Mouse (Mus musculus) adrenal gland, adult 18-20 months (tissue): ENCODE results near the gene Rgl2. TPM values are rescaled to one million over a fixed set of nuclear protein-coding genes. Genes with fewer than 3 reads are reported as not detected.

Source experiments
- DNase-seq, 2 experiments: peaks; one replicate each; pipeline ENCODE4 v3.0.0; 2021 to 2022; ENCODE audit warnings: low spot score in 2 of 2
- total RNA-seq, 2 experiments: library from RNA; stranded (reverse); gene quantifications; 1 replicate in 1 of 2; 2 replicates in 1 of 2; pipeline ENCODE4 v1.2.3; 2021

Gene Rgl2
- total RNA-seq, 2 experiments from 2014 or later: 42.8 to 46.3 TPM

DNA sequence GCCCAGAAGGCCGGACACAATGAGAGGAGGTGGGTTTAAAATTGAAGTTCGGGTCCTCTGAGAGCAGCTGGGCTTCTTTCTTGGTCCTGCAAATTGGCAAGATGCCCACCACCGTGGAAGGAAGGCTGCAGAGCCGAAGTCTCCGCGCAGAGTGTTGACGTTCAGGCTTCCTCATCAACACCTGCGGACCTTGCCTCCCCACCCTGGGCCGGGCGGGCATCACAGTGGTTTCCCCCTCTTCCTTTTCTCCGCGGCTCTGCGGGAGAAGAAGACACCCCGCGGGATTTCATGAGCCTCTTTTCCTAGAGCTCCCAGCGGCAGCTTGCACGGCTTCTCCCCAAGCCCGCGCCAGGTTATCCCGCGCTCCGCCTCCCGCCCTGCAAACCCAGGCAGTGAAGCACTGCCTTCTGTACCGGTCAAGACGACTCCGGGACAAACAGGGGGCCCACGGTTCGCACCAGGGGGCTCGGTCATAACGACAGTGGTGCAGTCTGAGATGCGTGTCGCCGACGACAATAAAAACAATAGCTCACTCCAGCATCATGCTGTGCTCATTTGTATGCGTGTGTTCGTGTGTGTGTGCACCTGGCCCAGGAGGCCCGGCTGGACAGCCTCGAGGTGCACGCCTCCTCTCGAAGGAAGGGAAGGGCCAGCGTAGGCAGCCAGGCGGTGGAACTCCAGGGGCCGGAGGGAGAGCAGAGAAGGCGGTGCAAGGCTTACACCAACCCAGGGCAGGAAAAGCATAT lies 20.8 kb upstream of the Rgl2 start:
- peak in 1 of 2 experiments; percentile 56 for DNase-seq

DNA sequence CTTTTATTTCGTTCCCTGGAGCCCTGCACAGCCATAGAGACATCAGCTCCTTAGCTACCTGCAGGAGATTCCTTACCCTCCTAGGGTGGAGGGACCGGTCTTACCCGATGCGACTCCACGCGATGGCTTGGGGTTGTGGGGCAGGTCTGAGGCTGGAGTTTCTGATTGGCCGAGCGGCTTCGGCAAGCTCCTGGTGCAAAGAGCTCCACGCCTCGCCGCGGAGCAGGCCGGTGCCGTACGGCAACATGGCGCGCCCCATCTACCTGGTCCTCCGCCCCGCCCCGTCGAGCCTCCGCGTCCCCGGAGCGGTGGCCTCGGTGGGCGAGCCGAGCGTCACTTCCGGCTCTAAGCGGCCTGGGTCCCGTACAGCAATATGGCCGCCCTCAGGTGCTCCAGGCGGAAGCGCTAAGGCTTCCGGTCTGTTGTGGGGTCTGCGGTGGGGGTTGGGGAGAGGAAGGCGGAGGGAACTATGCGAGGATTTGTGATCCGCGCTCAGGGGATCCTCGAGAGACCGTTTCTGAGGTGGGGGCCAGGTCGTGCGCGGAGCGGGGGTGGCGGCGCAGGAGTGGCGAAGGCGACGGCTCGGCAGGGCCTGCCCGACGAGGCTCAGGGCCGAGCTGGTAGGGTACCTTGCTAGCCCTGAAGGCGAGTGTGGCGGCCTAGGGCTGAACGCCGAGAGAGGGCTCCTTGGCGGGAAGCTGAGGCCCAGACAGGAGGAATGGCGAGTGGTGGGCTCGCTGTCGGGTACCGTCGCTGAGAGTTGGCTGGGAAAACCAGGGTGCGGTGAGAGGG lies 20.1 kb upstream of the Rgl2 start, which contains the start of gene Daxx:
Gene Daxx, plus strand, starts transcription at position 338 of the 792 bp plus-strand sequence.
- DNase-seq: peak; percentile 97 to 99

DNA sequence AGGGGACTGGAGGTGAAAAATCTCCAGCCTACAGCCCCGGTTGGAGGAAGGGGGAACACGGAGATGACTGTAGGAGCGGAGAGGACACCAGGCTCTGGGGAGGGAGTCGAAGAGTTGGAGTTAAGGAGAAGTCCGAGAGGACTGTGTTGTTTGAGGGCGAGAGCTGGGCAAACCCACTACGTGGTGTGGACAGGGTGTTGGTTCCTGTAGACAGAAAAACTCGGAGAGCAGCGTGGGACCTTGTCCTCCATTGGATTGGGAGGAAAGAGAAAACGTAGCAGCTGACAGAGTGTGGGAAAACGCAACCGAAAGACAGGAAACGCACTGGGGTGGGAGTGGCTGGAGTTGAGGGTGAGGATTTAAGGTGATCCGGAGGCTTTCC lies 19.5 kb upstream of the Rgl2 start:
- peak; percentile 46 to 55 for DNase-seq

DNA sequence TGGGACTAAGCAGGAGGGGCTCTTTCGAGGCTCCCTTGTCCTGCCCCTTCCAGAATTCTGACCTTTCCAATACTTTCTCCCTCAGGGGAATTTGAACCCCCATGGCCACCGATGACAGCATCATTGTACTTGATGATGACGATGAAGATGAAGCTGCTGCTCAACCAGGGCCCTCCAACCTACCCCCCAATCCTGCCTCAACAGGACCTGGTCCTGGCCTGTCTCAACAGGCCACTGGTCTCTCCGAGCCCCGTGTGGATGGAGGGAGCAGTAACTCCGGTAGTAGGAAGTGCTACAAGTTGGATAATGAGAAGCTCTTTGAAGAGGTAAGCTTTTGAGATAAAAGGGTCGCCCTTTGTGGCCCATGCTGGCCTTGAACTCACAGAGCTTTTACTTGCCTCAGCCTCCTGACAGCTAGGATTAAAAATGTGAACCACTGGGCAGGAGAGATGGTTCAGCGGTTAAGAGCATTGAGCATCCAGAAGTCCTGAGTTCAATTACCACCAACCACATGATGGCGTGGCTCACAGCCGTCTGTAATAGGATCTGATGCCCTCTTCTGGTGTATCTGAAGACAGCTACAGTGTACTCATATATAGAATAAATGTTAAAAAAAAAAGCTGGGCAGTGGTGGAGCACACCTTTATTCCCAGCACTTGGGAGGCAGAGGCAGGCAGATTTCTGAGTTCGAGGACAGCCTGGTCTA lies 18.8 kb upstream of the Rgl2 start:
- no peak for DNase-seq

DNA sequence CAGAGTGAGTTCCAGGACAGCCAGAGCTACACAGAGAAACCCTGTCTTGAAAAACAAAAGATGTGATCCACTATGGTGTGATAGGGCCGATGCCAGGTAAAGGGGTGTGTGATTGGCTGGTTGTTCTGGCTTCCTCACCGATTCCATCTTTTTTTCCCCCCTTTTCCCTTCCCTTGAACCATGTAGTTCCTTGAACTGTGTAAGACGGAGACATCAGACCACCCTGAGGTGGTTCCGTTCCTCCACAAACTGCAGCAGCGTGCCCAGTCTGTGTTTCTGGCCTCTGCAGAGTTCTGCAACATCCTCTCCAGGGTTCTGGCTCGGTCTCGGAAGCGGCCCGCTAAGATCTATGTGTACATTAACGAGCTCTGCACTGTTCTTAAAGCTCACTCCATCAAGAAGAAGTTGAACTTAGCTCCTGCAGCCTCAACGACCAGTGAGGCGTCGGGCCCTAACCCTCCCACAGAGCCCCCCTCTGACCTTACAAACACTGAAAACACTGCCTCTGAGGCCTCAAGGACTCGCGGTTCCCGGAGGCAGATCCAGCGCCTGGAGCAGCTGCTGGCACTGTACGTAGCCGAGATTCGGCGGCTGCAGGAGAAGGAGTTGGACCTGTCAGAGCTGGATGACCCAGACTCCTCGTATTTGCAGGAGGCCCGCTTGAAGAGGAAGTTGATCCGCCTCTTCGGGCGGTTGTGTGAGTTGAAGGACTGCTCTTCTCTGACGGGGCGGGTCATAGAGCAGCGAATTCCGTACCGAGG lies 18.1 kb upstream of the Rgl2 start:
- no peak for DNase-seq

DNA sequence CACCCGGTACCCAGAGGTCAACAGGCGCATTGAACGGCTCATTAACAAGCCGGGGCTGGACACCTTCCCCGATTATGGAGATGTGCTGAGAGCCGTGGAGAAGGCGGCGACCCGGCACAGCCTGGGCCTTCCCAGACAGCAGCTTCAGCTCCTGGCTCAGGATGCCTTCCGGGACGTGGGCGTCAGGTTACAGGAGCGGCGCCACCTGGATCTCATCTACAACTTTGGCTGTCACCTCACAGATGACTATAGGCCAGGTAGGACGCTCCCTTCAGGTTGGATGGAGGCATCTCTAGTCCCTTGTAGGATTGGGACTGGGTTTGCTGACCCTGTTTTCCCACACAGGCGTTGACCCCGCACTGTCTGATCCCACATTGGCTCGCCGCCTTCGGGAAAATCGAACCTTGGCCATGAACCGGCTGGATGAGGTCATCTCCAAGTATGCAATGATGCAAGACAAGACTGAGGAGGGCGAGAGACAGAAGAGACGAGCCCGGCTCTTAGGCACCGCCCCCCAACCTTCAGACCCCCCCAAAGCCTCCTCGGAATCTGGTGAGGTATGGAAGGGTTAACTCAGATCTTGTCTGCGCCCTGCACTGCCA lies 17.4 kb upstream of the Rgl2 start:
- DNase-seq: no peak

DNA sequence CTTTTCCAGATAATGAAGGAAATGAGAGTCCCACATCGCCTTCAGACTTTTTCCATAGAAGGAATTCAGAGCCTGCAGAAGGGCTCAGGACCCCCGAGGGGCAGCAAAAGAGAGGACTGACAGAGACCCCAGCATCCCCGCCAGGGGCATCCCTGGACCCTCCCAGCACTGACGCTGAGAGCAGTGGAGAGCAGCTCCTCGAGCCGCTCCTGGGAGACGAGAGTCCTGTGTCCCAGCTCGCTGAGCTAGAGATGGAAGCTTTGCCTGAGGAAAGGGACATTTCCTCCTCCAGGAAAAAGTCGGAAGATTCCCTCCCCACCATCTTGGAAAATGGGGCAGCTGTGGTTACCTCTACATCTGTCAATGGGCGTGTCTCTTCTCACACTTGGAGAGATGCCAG lies 16.1 kb upstream of the Rgl2 start:
- no peak for DNase-seq

DNA sequence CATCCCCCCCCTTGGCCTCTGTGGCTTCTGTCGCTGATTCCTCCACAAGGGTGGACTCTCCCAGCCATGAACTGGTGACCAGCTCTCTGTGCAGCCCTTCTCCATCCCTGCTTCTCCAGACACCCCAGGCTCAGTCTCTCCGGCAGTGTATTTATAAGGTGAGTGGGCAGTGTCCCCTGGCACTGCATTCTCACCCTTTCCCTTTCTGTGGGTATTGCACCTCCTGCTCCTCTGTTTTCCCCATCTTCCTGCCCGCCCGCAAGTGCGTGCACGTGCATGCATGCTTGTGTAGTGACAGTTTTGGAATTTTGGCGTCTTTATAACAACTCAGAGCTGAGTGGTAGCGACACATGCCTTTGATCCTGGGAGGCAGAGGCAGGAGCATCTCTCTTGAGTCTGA lies 15.4 kb upstream of the Rgl2 start:
- peak in 1 of 2 experiments; percentile 23 for DNase-seq

DNA sequence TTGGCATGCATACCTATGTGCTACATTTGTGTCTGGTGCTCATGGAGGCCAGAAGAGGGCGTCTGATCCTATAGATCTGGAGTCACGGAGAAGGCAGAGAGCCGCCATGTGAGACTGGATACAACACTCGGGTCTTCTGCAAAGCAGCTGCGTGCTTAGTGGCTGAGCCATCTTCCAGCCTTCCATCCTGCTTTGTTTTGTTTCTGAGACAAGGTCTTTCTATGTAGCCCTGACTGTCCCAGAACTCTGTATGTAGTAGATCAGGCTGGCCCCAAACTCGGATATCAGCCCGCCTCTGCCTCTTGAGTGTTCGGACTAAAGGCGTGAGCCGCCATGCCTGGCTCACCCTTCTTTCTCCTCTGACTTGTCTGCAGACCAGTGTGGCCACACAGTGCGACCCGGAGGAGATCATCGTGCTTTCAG lies 14.4 kb upstream of the Rgl2 start:
- peak in 1 of 2 experiments; percentile 29 for DNase-seq

DNA sequence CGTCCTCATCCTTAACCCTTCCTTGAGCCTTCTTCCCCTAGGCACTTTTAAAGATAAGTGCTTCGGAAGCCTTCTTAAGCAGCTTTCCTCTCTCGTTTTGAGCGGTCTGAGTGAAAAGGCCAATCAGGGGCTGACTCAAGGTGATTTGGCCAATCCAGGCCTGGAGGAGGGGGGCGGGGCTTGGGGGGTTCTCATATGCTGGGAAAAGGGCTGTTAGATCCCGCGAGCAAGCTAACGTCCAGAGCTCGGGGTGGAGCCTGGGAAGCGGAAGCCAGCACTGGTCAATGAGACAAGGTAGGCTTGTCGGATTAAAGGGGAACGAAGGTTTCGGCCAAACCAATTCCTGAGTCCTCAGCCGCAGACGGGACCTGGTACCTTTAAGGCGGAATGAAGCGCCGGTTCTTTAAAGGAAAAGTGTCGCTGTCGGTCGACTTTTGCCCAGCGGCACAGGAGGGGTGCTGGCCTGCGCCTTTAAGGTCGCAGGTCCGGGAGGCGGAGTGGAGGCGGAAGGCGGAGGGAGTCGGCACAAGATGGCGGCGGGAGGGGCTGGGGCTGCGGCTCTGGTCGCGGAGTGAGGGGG lies 13.6 kb upstream of the Rgl2 start, which contains the start of the genes Tapbp and Zbtb22:
Gene Tapbp, plus strand, starts transcription at position 229 of the 580 bp plus-strand sequence.
Gene Zbtb22, plus strand, starts transcription at position 234 of the 580 bp plus-strand sequence.
- peak; percentile 87 to 89 for DNase-seq

DNA sequence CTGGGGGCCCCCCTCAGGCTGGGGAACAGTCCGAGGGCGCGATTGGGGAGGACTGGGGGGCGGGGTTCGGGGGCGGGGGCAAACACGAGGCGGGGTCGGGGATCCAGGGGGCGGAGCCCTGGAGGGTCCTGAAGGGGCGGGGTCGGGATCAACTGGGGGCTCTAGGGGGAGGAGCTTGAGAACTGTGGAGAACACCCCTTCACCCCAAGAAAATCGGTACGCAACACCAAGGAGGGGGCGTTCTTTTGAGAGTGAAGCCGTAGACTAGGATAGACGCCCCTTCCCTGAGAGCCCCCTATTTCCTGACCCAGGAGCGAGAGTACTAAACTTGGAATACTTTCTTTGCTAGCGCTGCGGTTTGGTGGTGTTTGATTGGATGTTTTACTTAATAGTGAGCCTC lies 13.0 kb upstream of the Rgl2 start:
- no peak for DNase-seq

DNA sequence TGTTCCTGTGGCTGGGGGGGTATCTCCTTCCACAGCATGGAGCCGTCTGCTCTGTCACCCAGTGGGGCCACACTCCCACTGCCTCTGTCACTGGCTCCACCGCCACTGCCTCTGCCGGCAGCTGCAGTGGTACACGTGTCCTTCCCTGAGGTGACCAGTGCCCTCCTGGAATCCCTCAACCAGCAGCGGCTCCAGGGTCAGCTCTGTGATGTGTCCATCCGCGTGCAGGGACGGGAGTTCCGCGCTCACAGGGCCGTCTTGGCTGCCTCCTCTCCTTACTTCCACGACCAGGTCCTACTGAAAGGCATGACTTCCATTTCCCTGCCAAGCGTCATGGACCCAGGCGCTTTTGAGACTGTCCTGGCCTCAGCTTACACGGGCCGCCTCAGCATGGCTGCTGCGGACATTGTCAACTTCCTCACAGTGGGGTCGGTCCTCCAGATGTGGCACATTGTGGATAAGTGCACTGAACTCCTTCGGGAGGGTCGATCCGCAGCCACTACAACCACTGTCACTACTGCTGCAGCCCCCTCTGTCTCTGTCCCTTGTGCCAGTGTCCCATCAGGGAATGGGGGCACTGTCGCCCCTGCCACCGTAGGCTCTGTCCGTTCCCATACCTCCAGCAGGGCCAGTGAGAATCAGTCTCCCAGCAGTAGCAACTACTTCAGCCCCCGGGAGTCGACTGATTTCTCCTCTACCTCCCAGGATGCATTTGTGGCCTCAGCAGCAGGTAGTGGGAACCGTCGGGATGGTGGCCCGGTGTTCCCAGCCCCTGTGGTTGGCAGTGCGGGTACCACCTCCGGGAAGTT lies 12.3 kb upstream of the Rgl2 start:
- peak in 1 of 2 experiments; percentile 32 for DNase-seq

DNA sequence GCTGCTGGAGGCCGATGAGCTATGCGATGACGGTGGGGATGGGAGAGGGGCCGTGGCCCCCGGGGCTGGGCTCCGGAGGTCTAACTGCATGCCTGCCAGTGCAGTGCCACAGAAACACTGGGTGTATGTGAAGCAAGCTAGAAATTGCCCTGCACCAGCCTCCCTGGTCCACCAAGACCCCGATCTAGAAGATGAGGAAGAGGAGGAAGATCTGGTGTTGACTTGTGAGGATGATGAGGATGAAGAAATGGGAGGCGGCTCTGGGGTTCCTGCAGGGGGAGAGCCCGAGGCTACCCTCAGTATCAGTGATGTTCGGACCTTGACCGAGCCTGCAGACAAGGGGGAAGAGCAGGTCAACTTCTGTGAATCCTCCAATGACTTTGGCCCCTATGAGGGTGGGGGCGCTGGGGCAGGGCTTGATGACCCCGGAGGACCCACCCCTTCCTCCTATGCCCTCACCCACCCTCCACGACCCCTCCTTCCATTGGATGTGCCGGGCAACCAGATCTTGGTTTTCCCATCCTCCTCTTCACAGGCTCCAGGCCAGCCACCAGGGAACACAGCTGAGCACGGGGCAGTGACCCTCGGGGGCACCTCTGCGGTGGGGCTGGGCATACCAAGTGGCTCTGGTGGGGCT lies 11.6 kb upstream of the Rgl2 start:
- DNase-seq: peak in 1 of 2 experiments; percentile 27

DNA sequence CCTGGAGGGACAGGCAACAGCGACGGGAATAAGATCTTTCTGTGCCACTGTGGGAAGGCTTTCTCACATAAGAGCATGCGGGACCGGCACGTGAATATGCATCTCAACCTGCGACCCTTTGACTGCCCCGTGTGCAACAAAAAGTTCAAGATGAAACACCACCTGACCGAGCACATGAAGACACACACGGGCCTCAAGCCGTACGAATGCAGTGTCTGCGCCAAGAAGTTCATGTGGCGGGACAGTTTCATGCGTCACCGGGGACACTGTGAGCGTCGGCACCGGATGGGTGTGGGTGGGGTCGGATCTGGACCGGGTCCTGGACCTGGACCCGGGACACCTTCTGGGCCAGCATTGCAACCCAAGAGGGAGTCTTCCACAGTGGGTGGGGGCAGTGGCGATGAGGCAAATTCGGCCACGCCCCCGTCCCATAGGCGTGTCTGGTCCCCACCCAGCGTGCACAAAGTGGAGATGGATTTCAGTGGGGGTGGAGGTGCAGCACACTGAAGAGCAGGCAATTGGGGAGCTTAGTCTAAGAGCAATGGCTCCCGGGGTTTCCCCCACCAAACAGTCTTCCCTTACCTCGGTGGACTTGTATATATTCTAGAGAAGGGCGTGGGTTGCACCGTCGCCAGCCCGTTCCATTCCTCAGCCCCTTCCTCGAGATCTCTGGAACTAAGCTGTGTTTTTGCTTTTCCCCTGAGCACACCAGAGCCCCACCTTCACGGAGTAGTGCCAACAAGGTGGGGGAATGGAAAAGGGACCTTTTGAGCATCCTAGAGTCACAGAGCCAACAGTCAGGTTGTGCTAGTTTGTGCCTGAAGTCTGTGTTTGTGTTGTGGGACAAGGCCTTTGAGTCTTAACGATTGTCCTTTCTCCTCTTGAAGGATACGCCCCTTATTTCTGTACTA lies 10.8 kb upstream of the Rgl2 start:
- peak in 1 of 2 experiments; percentile 41 for DNase-seq

DNA sequence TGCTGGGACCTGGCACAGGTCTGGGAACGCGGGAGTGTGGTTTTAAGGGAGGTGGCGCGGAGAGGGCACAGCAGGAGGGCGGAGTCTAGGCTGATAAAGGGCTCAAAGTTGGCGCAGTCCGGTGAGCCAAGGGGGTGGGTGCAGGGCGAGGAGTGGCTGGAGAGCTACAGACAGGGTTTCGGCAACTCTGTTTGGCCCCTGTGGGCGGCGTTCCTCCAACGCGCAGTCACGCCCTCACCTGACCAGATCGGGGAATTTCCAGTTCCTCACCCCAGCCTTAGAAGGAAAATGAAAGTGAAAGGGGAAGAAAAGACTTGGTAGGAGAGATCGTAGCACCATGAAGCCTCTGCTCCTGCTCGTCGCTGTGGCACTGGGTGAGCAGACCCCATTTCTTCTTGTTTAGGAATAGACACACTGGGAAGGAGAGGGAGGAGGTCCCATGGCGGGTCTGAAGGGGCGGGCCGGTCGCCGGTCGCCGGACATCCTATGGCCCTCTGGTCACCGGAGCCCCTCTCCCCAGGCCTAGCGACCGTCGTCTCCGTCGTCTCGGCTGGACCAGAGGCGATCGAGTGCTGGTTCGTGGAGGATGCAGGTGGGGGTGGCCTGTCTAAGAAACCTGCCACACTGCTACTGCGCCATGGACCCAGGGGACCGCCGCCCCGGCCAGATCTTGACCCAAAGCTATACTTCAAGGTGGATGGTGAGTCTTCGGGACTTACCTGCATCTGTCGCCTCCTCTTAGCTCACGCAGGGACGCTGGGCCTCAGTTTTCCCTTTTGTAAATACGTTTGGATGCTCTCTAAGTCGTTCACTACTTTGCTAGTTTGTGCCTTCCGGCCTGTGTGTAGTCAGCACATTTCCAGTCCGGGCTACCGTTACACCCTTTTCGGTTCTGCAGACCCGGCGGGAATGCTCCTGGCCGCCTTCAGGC lies 9.7 kb upstream of the Rgl2 start:
- DNase-seq: peak; percentile 73 to 75
